Mouse (Mus musculus) heart, postnatal 10 days (tissue): ENCODE results near the gene Wnt16. TPM values are rescaled to one million over a fixed set of nuclear protein-coding genes. Genes with fewer than 3 reads are reported as not detected.
A peak's percentile ranks its signal among the peaks of the same experiment; 100 is the strongest.

Source experiments
- DNase-seq, 2 experiments: peaks; one replicate each; pipeline ENCODE4 v3.0.0; 2021
- intact Hi-C: fragments of 180-260 bp; cut with DNase I; formaldehyde crosslinking; loops from one replicate; pipeline ENCODE4 v1.15.1; 2025
- total RNA-seq, 2 experiments: library from RNA; stranded (reverse); gene quantifications; 2 replicates each; pipeline ENCODE4 v1.2.3; 2021

Wnt16 gene
- total RNA-seq, 2 experiments from 2014 or later: 0.38 to 0.64 TPM

DNA sequence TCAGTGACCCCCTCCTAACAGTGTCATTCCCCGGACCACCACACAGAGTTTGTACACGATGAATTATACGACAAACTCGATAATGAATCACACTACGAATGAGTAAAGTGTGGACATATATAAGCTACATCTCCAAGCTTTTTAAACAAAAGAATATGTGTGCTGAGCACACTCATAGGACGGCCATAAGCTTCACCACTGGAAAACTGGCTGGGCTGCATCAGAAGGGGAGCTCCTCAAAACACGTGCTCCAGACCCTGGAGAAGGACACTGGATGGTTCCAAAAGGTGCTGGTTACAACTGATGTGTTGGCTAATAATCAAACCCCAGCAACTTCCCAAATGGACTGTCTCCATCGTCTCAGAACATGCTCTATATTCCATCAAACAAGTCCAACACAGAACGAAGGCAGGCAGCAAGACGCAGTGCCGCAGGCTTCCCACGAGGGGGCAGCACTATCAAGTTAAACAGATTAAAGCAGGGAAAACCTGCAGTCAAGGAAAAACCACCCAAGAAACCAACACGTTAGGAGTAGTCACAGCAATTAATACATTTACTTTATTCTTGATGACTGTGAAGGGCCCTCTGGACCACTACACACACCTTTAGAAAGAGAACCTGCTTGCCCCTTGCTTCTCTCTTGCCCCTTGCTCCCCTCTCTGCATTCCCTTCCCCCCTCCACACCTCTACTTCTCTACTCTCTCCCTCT lies 37.5 kb downstream of the Wnt16 start:
- intact Hi-C loops: loop anchor here (1.0 to 5.0 kb wide), 4 partner anchors 31 to 657 kb away; partner anchors contain the start of gene Fam3c
- peak; percentile 77 to 90 for DNase-seq

- intact Hi-C loops: loop anchor here (5.0 kb wide), 2 partner anchors 204 to 656 kb away; no protein-coding TSS in a partner anchor
Measured at GRCm38 (mm10) chr6:22326289-22326688, 38.3 kb downstream of the Wnt16 start.

DNA sequence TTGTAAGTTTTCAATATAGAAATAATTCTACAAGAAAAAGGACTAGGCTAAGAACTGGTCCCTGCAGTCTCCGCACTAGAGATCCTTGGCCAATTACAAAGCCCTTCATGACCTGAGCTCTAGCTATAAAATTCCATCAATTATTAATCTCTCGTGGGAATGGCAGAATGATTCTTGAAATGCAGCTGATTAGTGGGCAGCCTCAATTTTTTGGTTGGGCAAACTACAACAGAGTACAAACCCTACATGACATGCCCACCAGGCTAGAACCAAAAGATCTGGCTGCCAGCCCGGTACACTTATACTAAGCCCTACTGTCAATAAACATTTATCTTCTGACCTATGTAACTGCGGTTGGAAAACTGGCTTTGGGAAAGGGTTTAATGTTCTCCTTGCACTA lies 39.1 kb downstream of the Wnt16 start:
- intact Hi-C loops: loop anchor here (5.0 kb wide), 2 partner anchors 205 to 655 kb away; no protein-coding TSS in a partner anchor
- no peak for DNase-seq

More at GRCm38 (mm10) chr6:22326289-22326688, 38.3 kb downstream of the Wnt16 start:
- DNase-seq: no peak

DNA sequence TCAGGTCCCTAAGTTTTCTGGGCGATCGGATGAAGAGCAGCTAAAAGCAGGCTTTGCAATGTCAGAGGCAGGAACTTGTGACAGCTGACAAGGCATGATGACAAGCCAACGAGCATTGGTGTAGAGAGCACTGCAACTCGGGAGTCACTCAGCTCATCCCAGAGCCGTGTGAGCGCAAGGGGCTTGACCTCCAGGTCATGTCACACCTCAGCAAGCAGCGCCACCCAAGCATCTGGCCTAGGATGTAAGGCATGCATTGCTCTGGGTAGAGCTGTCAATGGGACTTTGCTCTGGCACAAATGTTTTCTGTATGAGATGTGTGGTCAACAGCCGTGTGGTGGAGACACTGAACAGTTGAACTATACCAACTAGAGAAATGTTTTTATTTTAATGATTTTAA lies 39.9 kb downstream of the Wnt16 start:
- intact Hi-C loops: loop anchor here (5.0 kb wide), 2 partner anchors 206 to 654 kb away; no protein-coding TSS in a partner anchor
- no peak for DNase-seq

DNA sequence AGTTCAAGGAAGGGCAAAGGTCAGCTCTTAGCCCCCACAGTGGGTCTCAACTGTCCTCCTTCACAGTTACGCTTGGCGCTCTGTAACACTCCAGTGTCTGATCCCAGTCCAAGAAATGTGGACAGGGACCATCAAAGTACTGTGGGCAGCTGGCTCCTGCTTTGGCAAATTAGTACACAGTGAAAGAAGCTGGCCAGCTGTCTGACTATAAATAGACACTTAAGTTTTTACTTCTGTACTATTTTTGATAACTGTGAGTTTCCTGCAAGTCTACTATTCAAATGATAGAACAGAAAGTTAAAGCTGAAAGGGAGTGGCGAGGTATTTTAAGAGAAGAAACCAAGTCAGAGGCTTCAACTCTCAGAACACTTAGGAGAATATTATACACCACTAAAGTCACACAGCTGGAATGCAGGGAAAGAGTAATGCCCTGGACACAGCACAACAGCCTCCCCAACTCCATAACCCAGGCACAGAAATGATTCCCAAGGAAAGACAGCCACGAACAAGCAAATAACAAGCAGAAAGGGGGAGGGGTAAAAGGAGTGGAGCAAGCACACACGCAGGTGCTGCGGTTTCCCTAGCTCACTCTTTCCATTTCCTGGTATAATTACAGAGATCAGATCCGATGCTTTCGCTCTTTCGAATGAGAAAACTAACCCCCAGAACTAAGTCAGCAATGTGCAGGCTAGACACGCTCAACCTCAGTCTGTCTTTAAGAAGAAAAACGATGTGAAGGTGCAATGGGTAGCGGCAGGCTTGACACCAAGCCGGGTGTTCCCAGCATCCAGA lies 42.3 kb downstream of the Wnt16 start:
- DNase-seq: no peak
- intact Hi-C loops: no loop called here

- intact Hi-C loops: no loop called here
Measured at GRCm38 (mm10) chr6:22332548-22332947, 44.5 kb downstream of the Wnt16 start.

DNA sequence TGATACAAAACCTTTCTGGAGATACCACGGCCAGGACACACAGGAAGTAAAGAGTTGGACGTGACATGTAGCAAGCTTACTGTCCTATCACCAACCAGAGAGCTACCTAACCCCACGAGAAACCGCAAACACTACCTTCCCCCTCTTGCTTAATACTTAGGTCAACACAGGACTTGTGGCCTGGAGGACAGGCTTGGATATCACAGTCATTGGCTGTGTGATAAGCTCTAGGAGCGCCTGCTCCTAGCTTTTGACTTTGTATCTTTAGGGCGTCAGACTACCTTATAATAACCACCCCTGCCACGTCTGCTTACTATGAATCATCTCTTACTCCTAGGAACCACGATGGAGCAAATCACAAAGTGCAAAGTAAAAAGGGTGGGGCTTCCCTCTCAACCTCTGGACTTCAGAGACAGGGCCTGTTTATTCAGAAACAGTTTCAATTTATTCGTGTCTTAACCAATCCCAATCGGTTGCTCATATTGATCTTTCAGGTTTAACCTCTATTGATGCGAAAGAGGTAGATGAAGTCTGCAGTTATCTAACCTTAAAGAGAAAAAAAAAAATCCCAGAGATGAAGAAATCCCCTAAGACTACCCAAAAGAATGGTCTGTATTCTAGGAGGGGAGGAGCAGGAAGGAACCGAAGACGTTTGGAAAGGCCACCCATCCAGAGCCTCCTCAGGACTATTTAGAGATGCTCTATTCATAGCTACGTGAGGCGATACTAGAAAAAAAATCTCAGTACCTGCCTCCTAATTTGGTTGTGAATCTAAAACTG lies 51.9 kb downstream of the Wnt16 start:
- intact Hi-C loops: no loop called here
- no peak for DNase-seq

More at GRCm38 (mm10) chr6:22332548-22332947, 44.5 kb downstream of the Wnt16 start:
- no peak for DNase-seq

DNA sequence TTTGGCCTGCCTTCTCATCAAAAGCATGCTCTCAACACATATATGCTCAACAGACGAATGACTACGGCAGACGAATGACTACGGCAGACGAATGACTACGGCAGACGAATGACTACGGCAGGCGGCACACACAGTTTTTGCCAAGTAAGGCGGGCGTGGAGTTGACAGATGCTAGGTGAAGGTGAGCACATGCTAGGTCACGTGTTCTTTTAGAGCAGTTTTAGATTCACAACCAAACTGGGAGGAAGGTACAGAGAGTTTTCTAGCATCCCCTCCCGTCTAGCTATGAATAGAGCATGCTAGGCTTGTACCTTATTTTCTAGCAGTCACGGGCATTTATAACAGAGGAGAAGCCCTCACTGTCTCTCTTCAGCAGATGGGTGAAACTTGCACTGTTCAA lies 52.8 kb downstream of the Wnt16 start:
- DNase-seq: no peak
- intact Hi-C loops: no loop called here

GRCm38 (mm10) chr6:22343292-22343691 lies 55.3 kb downstream of the Wnt16 start:
- no peak for DNase-seq
- intact Hi-C loops: no loop called here

- intact Hi-C loops: no loop called here
- DNase-seq: no peak
Measured at GRCm38 (mm10) chr6:22343706-22344105, 55.7 kb downstream of the Wnt16 start.

DNA sequence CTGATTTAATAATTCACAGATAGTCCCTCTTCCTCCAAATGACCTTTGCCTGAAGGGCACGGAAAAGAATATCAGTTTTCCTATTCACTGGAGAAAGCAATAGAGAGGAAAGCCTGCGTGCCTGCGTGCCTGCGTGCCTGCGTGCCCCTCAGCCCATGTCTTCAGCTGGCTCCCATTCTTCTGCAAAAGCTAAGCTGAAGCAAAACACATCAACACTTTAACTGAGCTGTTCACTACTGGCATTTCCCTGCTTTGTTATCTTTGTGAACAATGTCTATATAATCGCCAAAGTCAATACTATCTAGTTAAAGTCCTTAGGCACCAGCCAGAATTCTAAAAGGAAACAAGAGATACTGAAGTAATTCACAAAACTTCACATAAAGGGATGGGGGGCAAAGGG lies 56.4 kb downstream of the Wnt16 start:
- intact Hi-C loops: no loop called here
- peak in 1 of 2 experiments; percentile 30 for DNase-seq

DNA sequence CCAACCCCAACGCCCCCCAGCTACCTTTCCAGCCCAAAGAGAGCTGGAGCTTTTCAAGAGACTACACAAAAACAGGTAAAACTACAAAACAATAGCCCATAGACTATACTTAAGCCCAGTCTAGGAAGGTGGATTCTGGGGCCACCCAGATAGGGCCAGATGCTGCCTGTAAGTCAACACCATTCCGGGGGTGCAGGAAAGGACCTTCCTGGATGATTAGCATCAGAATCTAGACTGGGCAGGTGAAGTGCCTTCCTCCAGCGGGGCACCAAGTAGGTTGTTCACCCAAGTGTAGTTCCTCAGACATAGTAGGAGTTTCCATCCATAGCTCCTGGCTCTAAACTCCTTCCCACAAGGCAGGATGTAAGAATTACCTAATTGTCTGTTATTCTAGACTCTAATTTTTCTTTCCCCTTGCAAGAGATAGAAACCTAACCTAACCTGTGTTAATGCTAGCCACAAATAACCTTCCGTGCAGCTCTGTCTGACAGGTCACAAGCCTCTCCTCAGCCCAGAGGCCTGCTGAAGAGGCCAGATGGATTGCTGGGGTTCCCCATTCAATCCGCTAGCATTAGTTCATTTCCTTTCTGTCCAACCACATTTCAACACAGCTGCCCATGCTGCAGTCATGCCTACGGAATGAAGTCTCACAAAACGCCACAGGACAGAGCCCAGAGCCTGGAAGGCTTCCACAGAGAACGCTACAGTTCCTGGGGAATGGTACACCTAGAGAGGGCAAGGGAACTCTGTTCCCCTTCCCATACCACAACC lies 59.3 kb downstream of the Wnt16 start:
- intact Hi-C loops: no loop called here
- DNase-seq: no peak

Other genes starting within 250 kb of the Wnt16 start
- 10 to 100 TPM; 33.4 to 36.7 TPM for gene Fam3c, start 68.0 kb downstream of the Wnt16 start, total RNA-seq